Mouse (Mus musculus): ENCODE results near the gene Sugt1.
A peak's percentile ranks its signal among the peaks of the same experiment; 100 is the strongest.

Gene Sugt1

DNA sequence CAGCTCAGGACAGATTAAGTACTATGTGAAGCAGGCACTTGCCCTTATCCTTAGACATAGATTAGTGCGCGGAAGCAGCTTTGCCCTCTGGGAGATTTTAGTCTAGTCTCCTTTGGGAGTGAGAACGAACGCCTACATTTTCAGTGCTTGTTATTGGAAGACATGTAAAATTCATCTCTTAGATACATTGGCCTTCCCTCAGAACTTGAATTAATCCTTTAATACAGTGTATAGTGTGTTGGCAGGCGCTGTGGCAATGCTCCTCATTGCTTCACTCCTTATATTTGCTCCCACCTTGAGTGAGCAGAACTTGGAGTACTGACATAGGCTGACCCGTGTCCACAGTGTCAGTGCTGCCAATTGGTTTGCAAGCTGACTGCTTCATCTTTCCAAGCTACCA is 20.8 kb downstream of the Sugt1 start:
- DNase-seq: no peak

DNA sequence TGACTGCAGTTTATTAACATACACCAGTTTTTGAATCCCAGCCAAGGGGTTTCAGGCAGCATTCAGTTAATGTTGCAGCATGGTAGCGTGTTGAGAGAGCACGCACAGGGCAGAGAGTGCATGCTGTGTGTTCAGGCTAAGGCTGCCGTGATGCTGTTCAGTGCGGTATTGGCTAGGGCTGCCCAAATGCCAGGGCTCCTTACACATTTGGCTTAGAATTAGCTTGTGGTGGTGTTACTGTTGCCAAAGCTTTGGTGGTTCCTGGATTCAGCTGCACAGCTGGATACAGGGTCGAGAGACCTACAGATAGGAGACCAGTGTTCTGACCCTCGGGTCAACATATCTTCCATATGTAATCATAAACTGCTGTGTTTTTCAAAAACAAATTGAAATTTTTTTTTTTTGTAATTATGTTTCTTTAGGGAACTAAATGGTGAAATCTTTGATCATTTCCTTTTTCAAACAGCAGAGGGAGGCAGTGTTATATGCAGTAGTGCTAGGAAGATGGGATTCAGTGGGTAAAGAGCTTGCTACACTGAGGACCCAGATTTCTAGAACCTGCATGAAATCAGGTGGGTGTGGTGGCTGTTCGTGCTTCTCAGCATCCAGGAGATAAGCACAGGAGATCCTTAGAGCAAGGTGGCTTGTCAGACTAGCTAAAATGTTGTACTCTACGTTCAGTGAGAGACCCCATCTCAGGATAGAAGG is 29.8 kb downstream of the Sugt1 start:
- peak; percentile 21 to 75 for DNase-seq

DNA sequence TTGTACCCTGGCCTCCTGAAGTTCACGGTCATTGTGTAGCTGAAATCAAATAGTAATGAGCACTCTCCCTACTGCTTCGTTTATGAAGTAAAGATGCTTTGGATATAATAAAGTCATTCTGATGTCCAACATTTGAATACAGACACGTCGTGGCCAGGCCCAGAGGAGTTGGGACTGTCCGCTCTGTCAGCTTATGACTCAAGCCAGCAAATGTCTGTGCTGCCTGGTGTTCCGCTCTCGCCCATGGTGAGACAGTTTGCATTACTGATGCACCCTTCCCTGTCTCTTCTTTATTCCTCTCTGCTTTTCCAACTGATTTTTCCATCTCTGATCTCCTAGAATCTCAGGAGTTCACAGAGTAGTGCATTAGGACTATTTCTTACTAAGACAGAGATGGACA is 32.3 kb downstream of the Sugt1 start:
- DNase-seq: no peak

GRCm38 (mm10) chr14:79621143-79621542 is 33.7 kb downstream of the Sugt1 start:
- no peak for DNase-seq

DNA sequence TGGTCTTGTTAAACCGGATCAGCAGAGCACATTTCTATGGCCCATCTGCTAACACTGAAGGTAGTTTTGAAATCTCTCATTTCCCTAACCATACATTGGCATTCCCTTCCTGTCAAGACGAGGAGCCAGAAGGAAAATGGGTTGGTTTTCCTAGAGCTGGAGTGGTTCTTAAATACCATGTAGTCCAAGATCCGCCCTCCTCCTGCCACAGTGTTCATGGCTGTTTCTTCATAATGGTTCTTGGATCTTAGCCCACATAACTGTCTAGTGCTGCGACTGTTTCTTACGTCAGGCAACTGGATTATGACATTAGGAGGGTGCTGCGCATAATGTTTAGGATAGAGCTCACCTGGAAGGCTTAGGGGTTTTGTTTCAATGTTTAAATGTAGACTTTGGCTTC is 44.8 kb downstream of the Sugt1 start:
- DNase-seq: no peak

GRCm38 (mm10) chr14:79633196-79633595 is 45.7 kb downstream of the Sugt1 start:
- no peak for DNase-seq

DNA sequence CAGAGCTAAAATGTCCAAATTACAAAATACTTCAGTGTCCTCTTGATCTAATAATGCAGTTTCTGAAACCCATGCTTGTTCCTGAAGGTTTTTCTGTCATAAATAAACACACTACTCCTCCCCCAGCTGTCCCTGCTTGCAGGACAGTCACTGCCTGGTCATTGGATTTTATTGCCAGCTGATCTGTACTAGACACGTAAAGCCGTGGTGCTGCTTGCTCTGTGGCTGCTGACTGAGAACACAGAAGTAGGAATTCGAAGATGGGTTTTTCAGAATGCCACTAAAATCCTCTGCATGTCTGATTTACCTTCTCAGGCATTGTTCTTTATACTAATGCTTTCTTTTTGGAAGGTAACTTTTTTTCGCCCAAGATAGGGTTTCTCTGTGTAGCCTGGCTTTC is 49.3 kb downstream of the Sugt1 start:
- DNase-seq: no peak

DNA sequence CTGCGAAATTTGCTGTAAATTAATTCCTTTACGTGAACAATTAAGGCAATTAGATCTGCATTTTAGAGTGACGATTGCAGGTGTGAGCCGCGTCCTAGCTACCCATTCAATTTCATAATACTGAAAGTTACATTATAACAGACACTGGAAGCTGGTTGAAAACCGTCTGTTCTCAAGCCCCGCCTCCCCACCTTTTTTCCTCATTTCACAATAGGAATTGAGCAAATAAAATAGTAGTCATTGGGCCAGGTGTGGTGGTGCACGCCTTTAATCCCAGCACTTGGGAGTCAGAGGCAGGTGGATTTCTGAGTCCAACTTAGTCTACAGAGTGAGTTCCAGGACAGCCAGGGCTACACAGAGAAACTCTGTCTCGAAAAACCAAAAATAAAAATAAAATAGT is 54.6 kb downstream of the Sugt1 start:
- no peak for DNase-seq

DNA sequence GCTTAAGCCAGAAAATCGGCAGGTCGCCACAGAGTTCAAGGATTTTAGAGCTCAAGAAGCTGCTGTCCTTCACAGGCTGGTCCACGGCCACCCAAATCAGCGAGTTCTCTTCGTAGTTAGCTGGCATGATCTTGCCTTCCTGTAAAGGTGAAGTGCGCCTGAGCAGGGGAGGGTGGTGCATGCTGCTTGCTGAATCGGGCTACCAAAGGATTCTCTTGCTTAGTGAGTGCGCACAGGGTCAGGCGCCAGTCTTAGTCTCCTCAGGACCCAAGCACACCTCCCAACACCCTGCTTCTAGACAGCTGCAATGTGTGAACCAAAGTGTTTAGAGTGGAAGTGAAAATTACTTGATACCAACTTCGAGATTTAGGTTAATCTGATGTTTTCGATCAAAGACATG is 57.9 kb downstream of the Sugt1 start:
- no peak for DNase-seq

DNA sequence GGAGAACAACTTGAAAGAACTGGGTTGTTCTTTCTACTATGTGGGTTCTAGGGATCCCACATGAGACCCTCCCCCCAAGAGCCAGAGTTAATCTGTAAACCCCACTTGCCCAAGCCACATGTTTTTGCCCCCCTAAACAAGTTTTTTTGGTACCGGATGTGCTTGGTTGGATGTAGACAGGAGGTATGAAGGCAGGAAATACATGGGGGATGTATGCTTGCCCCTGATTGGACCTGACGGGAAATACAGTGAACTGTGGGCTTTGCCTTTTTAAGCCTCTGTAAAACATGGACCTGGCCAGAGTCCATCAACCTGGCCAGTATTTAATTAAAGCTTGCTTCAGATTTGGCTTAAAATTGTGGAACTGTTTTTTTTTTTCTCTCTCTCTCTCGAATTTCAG is 62.2 kb downstream of the Sugt1 start:
- no peak for DNase-seq

DNA sequence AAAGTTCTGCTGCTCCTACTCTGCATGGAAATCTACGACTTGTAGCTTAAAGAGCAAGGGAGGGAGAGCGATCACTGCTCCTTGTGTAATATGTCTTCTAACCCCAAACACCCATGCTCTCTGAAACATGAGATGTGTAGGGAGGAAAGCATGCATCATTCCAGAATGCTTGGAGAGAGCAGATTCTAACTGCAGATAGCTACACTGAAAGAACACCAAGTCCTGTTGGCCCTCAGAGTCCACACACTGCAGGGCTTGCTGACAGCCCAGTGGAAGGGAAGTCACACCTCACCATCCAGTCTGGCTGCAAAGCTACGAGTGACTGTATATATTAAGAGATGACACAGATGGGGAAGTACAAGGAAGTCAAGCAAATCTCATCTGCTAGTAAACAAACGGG is 65.2 kb downstream of the Sugt1 start:
- DNase-seq: no peak

DNA sequence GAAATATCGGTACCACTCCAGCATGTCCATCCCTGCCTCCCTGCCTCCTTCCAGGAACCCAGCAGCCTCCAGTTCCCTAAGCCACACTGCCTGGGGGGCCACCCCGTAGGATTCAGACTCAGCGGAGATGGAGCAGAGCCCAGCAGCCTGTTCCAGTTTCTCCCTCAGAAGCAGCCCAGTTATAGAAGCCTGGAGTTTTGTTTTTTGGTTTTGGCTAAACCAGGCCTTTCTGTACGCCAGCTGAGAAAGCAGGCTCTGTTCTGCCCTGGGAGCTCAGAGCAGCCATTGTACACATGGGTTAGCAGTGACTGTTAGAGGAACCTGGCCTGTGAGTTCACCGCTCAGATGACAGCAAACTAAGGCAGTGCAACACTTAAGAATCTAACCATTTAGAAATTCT is 70.8 kb downstream of the Sugt1 start:
- DNase-seq: peak; percentile 36 to 59

- DNase-seq: no peak
These were observed 71.4 kb downstream of the Sugt1 start for GRCm38 (mm10) chr14:79658748-79659508.

DNA sequence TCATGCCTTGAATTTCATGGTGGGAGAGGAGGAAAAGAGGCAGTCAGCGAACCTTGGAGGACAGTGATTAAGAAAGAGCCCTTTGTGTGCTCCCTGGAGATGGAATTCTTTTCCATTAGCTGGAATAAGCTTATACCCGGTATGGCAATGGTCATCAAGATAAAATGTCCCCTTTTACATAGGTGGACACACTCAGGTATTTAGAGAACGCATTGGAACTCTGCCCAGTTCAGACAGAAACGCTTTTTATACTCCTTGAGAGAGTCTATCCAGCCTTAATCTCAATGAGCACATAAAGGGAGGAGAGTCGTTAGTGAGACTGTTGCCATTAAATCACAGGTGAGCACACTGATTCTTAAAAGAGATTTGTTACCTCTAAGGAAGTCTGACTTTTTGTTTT is 73.0 kb downstream of the Sugt1 start:
- no peak for DNase-seq

- DNase-seq: peak; percentile 69 to 74
These were observed 73.8 kb downstream of the Sugt1 start for GRCm38 (mm10) chr14:79661005-79661917.

DNA sequence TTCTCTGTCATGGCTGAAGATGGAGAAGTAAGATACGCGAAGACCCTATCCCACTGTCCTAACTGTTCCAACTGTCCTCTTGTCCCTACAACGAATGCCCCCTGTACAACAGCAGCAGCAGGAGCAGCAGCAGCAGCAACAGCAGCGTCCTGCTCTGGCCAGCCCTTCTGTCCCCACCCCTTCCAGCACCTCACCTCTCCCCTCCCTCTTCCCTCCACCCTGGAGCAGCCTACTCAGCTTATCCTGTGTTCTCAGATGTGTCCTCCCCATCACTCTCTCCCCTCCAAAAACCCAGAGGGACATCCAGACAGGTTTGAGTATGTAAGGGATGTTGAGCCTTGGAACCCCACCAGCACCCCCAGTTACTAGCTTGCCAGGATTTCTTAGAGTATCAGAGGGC is 74.5 kb downstream of the Sugt1 start, which contains the start of gene Cnmd:
Gene Cnmd, minus strand, starts transcription at position 170 of the 400 bp plus-strand sequence.
- DNase-seq: no peak

- DNase-seq: no peak
These were observed 83.5 kb downstream of the Sugt1 start for GRCm38 (mm10) chr14:79671008-79671407.

DNA sequence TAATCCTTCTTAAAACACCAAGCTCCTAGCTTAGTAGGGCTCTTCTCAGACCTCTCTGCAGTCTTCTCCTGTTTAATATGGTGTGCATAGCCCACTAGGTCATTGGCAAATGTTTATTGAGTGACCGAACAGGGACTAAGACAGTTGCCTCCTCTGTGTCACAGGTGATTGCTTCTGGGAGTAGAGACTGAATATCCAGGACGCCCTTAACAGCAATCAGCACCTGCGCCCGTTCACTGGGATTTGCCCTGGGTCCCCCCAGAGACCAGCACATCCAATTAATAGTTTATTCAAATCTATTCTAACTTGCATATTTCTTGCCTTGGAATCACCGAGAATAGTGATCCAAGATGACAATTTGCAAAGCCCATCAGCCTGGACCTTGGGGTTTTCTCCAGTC is 85.1 kb downstream of the Sugt1 start:
- no peak for DNase-seq

GRCm38 (mm10) chr14:79673083-79674013 is 85.9 kb downstream of the Sugt1 start:
- DNase-seq: peak; percentile 44 to 48

DNA sequence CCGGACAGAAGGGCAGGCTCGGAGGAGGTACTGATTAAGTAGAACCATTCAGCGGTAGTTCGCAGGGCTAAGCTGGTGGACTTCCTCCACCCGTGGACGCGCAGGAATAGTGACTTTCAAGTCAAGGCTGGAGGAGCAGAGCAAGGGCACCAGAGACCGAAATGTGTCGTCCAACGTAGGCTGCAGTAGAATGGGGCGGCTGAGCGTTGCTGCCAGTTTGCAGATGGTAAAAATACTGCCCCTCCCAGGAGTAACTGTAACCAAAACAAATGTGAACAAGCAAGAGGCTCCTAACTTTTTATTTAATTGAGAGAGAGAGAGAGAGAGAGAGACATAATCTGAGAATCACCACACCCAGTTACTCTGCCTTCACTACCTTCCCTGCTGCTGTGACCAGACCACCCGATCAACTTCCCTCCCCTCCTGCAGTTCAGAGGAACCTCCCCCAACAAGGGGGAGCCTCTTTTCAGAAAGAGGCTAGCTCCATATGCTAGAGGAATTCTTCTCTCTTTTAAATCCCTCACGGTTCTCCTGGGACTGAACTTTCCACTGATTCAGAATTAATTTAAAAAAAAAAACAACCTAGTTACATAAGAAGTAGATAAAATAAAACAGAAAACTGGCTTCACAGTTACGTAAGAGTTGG is 89.7 kb downstream of the Sugt1 start:
- DNase-seq: no peak

GRCm38 (mm10) chr14:79677891-79678687 is 90.6 kb downstream of the Sugt1 start:
- peak in 1 of 2 experiments; percentile 15 for DNase-seq
